Mouse (Mus musculus): ENCODE data around the gene Apeh. TPM values are rescaled to one million over a fixed set of nuclear protein-coding genes. Genes with fewer than 3 reads are reported as not detected.
"Not testable (repeated sequence)": the region's sequence is repeated elsewhere in the genome, so short reads cannot be mapped to it uniquely, and the experiment has no call there.

The Apeh gene
- total RNA-seq (2021): 100 and 123 TPM in 2 replicates
- long read RNA-seq, transcript Apeh-206 (22 exons, 2,518 nt): major isoform, 100 of 141 reads
- long read RNA-seq, partial matches to known transcripts: 26 of 141 reads
- long read RNA-seq, other reads (novel, unspliced or antisense): 15 of 141 reads

- DNase-seq: peak; percentile 96
Measured at GRCm38 (mm10) chr9:108094184-108094941, at the start of gene Apeh. TSS of gene Apeh (minus strand) at chr9:108094606.

GRCm38 (mm10) chr9:108143470-108143869, 49.1 kb upstream of the Apeh start:
- no peak for DNase-seq

GRCm38 (mm10) chr9:108141387-108141786, 47.0 kb upstream of the Apeh start:
- no peak for DNase-seq

DNA sequence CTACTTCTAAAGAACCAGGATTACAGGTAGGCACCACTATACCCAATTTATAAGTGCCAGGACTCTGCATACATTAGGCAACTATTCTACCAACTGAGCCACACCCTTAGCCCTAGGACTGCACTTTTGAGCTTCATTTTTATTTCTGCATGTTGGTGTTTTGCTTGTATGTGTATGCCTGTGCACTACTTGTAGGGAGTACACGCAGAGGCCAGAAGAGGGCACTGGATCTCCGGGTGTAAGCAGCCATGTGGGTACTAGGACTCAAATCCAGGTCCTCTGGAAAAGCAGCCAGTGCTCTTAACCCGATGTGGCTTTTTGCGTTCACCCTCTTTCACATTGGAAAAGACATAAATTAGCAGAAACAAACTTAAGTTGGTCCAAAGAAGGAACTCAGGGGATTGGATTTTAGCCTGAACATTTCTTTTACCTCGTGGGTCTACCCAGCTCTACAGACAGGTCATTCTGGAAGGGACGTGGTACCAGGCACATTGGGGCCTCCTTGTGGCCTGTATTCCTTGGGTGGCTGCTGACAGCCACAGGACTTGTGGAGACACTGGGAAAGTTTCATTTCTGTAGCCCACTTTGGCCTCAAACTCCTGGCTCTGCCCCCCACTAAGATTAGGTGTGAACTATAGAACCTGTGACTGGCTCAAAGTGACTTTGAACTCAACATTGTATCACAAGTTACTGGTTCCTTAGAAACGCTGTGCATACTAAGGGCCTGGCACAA, 45.7 kb upstream of the Apeh start:
- no peak for DNase-seq

DNA sequence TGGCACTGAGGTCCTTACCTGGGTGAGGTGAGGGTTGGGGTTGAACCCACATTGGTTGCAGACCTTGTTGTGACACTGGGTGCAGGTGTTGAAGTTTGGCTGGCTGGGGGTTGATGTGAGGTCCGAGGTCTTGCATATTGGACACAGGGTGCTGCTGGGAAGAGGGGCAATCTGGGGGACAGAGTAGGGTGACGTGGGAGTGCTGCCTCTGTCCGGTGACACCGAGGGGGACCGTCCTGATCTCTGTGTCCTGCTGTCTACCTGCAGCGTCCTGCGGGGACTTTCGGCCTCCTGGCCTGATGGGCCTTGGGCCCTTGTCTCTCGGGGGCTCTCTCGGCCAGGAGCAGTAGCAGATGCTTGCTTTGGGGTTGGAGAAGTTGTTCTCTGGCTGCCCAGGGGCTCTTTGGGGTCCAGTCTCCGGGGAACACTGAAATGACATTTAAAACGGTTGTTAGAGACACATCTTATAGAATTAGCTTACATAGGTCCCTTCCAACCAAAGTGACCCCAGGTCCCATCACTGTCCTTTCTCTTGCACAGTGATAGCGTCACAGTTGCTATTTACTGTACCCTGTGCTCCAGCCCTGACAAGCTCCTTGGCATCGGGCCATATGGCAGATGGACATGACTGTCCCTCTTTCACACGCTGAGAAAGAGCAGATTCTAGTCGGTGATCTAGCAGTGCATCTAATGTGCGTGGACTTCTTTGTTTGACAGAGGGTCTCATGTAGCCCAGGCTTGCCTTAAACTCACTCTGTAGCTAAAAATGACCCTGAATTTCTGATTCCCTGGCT, 45.0 kb upstream of the Apeh start:
- peak; percentile 60 for DNase-seq

- DNase-seq: no peak
Measured at GRCm38 (mm10) chr9:108138118-108138517, 43.7 kb upstream of the Apeh start.

DNA sequence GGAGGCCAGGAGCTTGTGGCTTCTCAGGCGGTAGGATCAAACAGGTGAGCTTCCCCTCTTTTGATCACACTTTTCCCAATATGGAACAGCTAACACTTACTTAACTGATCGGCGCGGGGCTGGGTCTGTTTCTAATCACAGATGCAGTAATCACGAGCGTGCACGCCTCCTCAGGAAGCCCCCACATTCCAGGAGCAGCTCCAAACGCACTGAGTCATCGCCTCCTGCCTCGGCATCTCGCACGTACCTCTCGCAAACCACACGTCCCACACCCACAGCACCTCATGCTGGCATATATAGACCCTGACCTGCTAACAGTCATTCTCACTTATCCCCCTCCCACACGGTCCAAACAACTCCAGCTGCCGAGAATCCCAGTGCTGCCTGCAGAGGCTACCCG, 43.1 kb upstream of the Apeh start:
- DNase-seq: no peak

GRCm38 (mm10) chr9:108136930-108137462, 42.6 kb upstream of the Apeh start:
- DNase-seq: no peak

- no peak for DNase-seq
Measured at GRCm38 (mm10) chr9:108136225-108136624, 41.8 kb upstream of the Apeh start.

DNA sequence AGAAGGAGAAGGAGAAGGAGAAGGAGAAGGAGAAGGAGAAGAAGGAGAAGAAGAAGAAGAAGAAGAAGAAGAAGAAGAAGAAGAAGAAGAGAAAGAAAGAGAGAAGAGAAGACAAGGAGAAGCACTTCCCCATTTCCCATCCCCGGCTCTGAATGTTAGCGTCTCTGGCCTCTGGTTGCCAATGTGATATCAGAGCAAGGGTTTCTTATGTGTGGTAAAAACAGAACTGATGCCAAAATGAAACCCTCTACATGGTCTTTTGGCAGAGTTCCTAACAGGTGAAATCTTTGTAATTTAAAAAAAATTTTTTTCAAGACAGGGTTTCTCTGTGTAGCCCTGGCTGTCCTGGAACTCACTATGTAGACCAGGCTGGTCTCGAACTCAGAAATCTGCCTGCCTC, 41.3 kb upstream of the Apeh start:
- not testable (repeated sequence) for DNase-seq

GRCm38 (mm10) chr9:108133478-108133877, 39.1 kb upstream of the Apeh start:
- no peak for DNase-seq

DNA sequence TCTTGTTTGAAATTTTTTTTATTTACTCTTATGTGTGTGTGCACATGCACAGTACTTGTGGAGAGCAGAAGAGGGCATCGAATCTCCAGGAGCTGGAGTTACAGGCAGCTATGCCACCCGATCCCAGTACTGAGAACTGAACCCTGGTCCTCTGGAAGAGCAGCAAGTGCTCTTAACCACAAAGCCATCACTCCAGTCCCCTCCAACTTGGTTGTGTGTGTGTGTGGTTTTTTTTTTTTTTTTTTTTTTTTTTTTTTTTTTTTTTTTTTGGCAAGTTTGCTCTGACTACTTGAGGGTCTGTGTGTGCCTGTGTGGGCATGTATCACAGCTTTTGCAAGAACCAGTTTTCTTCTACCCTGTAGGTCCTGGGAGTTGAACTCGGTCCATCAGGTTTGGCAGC, 38.0 kb upstream of the Apeh start:
- DNase-seq: no peak

- no peak for DNase-seq
Measured at GRCm38 (mm10) chr9:108131502-108131901, 37.1 kb upstream of the Apeh start.

GRCm38 (mm10) chr9:108129042-108129948, 34.9 kb upstream of the Apeh start:
- DNase-seq: no peak

GRCm38 (mm10) chr9:108128248-108128647, 33.8 kb upstream of the Apeh start:
- no peak for DNase-seq

GRCm38 (mm10) chr9:108126436-108127180, 32.2 kb upstream of the Apeh start:
- DNase-seq: no peak

DNA sequence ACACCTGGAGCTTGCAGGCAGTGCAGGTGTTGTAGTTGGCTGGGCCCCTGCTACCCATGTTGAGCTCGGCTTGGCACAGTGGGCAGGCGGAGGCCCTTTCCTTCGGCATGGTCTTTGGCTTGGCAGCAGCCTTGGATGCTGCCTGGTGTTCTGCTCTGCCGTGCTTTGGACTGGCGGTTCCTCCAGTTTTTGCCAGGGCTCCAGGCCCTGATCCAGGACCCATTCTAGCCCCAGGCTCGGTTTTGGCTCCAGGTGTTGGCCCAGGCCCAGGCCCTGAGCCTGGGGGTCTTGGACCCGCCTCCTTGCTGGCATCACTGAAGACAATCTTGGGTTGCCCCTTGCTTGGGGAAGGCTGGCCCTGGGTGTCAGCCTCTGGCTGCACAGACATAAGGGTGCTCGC, 31.3 kb upstream of the Apeh start:
- no peak for DNase-seq

GRCm38 (mm10) chr9:108123916-108124315, 29.5 kb upstream of the Apeh start:
- no peak for DNase-seq

GRCm38 (mm10) chr9:108121170-108121969, 27.0 kb upstream of the Apeh start:
- peak; percentile 78 for DNase-seq

GRCm38 (mm10) chr9:108120671-108121070, 26.3 kb upstream of the Apeh start:
- no peak for DNase-seq
